Mouse (Mus musculus) spleen, postnatal 10 days (tissue): ENCODE data around the gene Cpm.

Experiments used
- DNase-seq, 2 experiments: peaks; one replicate each; pipeline ENCODE4 v3.0.0; 2021 to 2022; ENCODE audit warnings: low spot score in 2 of 2

Gene Cpm

GRCm38 (mm10) chr10:117663056-117663864 lies 34.0 kb downstream of the Cpm start:
- no peak for DNase-seq

GRCm38 (mm10) chr10:117663865-117664200 lies 34.5 kb downstream of the Cpm start:
- DNase-seq: peak in 1 of 2 experiments; percentile 38

GRCm38 (mm10) chr10:117664208-117664925 lies 35.1 kb downstream of the Cpm start:
- no peak for DNase-seq

GRCm38 (mm10) chr10:117664926-117665209 lies 35.6 kb downstream of the Cpm start:
- no peak for DNase-seq

GRCm38 (mm10) chr10:117665376-117666275 lies 36.3 kb downstream of the Cpm start:
- no peak for DNase-seq

GRCm38 (mm10) chr10:117666361-117666760 lies 37.1 kb downstream of the Cpm start:
- no peak for DNase-seq

- no peak for DNase-seq
Measured at GRCm38 (mm10) chr10:117666947-117667630, 37.8 kb downstream of the Cpm start.

GRCm38 (mm10) chr10:117667663-117668507 lies 38.6 kb downstream of the Cpm start:
- DNase-seq: no peak

GRCm38 (mm10) chr10:117668546-117669300 lies 39.4 kb downstream of the Cpm start:
- DNase-seq: no peak

- no peak for DNase-seq
Measured at GRCm38 (mm10) chr10:117669449-117670090, 40.3 kb downstream of the Cpm start.

GRCm38 (mm10) chr10:117670092-117670491 lies 40.8 kb downstream of the Cpm start:
- DNase-seq: no peak

GRCm38 (mm10) chr10:117670791-117671190 lies 41.5 kb downstream of the Cpm start:
- DNase-seq: no peak

GRCm38 (mm10) chr10:117671266-117671665 lies 42.0 kb downstream of the Cpm start:
- DNase-seq: no peak

- no peak for DNase-seq
Measured at GRCm38 (mm10) chr10:117671930-117672666, 42.8 kb downstream of the Cpm start.

GRCm38 (mm10) chr10:117672693-117673092 lies 43.4 kb downstream of the Cpm start:
- DNase-seq: no peak

GRCm38 (mm10) chr10:117673913-117674312 lies 44.6 kb downstream of the Cpm start:
- DNase-seq: no peak

- DNase-seq: no peak
Measured at GRCm38 (mm10) chr10:117674359-117675019, 45.2 kb downstream of the Cpm start.
